Mouse (Mus musculus) lung, postnatal 0 days (tissue): ENCODE results near the gene Nckipsd.

ENCODE experiments used
- CTCF ChIP-seq: IDR thresholded peaks from 2 replicates; pipeline ENCODE4 v1.5.1; 2016; ENCODE audit warnings: antibody characterized with exemption, mild to moderate bottlenecking
- EP300 ChIP-seq: IDR thresholded peaks from 2 replicates; pipeline ENCODE4 v1.6.1; 2016; ENCODE audit warnings: antibody characterized with exemption, mild to moderate bottlenecking, control low read depth

- TF ChIP-seq CTCF (no peak), EP300 (no peak)
These were observed 25.2 kb upstream of the Nckipsd start for GRCm38 (mm10) chr9:108782836-108783547.
